Mouse (Mus musculus) stomach, postnatal 0 days (tissue): ENCODE data around the gene Mrap2. TPM values are rescaled to one million over a fixed set of nuclear protein-coding genes. Genes with fewer than 3 reads are reported as not detected.

ENCODE experiments used
- ATAC-seq: fragments of 200-750 bp; cut with Nextera tagmentation; 2 replicates; pipeline ENCODE4 v1.8.0; 2017; ENCODE audit not compliant: low FRiP score, low TSS enrichment
- DNase-seq: peaks from one replicate; pipeline ENCODE4 v3.0.0-alpha.2; 2016; ENCODE audit warnings: low spot score
- H3K27ac ChIP-seq: fragments of 300-500 bp; sonication (generic); replicated peaks from 2 replicates; pipeline ENCODE4 v1.5.1; 2014; ENCODE audit warnings: mild to moderate bottlenecking, control low read depth
- H3K27me3 ChIP-seq: fragments of 300-500 bp; sonication (generic); 2 replicates; pipeline ENCODE4 v1.6.1; 2014; ENCODE audit warnings: low read length; ENCODE audit not compliant: control insufficient read depth, insufficient read depth
- H3K36me3 ChIP-seq: fragments of 300-500 bp; sonication (generic); 2 replicates; pipeline ENCODE4 v1.6.1; 2014; ENCODE audit warnings: low read length, mixed read lengths; ENCODE audit not compliant: control insufficient read depth, insufficient read depth
- H3K4me1 ChIP-seq: fragments of 300-500 bp; sonication (generic); replicated peaks from 2 replicates; pipeline ENCODE4 v1.6.1; 2014; ENCODE audit warnings: antibody characterized with exemption; ENCODE audit not compliant: control insufficient read depth, insufficient read depth
- H3K4me2 ChIP-seq: fragments of 300-500 bp; sonication (generic); replicated peaks from 2 replicates; pipeline ENCODE4 v1.6.1; 2014; ENCODE audit warnings: low read depth, mild to moderate bottlenecking, control low read depth, moderate library complexity
- H3K4me3 ChIP-seq: fragments of 300-500 bp; sonication (generic); 2 replicates; pipeline ENCODE4 v1.5.1; 2014; ENCODE audit warnings: low read depth, low read length, control low read depth
- H3K9ac ChIP-seq: fragments of 300-500 bp; sonication (generic); 2 replicates; pipeline ENCODE4 v1.6.1; 2014; ENCODE audit warnings: mild to moderate bottlenecking, low read length, control low read depth, mixed read lengths
- H3K9me3 ChIP-seq: fragments of 300-500 bp; sonication (generic); 2 replicates; pipeline ENCODE4 v1.6.1; 2016; ENCODE audit warnings: low read length; ENCODE audit not compliant: control insufficient read depth
- CTCF ChIP-seq: IDR thresholded peaks from 2 replicates; pipeline ENCODE4 v1.5.1; 2016; ENCODE audit warnings: antibody characterized with exemption, low read depth, mild to moderate bottlenecking, moderate library complexity
- EP300 ChIP-seq: optimal IDR thresholded peaks from 2 replicates; pipeline ENCODE3; 2016; ENCODE audit warnings: antibody characterized with exemption
- WGBS: fragments of 180-500 bp; shearing (Covaris S2); extraction: QIAGEN DNeasy Blood & Tissue Kit; methylation state at CpG from one replicate; pipeline ENCODE4 v1.1.7; 2014; 5-methylcytosine and 5-hydroxymethylcytosine counted together
- polyA plus RNA-seq: library from polyadenylated mRNA; unstranded; fragments of >200 nt; fragmentation: Nextera tagmentation; extraction: Ambion mirVana; gene quantifications from 2 replicates; pipeline ENCODE4 v1.2.1, GENCODE M21; 2015

Mrap2 gene
- polyA plus RNA-seq, 1 experiment from 2014 or later = 0.18 TPM

DNA sequence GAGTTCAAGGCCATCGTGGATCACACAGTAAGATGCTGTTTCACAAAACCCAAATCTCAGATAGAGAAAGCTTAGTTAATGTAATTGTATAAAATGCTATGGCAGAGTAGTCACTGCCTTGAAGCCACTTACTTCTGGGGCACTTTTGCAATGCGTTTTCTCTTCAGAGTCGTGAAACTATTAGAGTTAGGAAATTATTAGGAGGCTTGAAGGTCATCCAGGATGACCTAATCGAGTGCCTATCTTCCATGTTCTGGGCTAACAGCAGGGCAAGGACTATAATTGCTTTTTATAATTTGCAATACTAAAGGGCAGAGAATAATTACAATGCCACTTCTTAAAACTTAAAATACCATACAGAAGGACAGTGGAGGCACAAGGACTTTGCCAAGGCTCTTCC is 43.2 kb downstream of the Mrap2 start:
- Histone ChIP-seq H3K36me3 (peaks cover 7% of the 10 kb centered on the region), H3K27ac (no peak overlapping the region), H3K4me3 (no peak overlapping the region), H3K9ac (no peak overlapping the region), H3K9me3 (no peaks in the 10 kb centered on the region), H3K27me3 (no peaks in the 10 kb centered on the region), H3K4me2 (no peak overlapping the region), H3K4me1 (no peaks in the 10 kb centered on the region)
- DNase-seq (no peak), ATAC-seq (no peak)
- 88% methylated on average over 4 of the region's 4 CpGs for WGBS
- TF ChIP-seq CTCF (no peak), EP300 (no peak)

DNA sequence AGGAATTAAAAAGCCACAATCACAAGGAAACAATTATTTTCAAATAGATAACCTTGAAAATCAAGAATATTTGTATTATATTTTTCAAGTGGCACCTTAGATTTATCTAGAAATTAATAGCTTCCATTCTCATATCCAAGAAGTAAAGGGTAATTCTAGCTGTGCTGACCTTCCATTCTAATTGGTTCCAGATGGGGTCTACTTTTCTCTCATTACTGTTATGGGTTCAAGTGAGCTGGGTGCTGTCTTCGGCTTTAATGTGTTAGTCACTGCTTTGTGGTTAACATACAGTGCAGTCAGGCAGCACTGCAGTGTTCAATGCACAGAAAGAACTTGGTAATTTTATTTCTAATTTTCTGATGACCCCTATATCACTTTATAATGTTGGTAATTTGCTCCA is 49.6 kb downstream of the Mrap2 start:
- H3K4me3 ChIP-seq = no peak overlapping the region
- no peak for DNase-seq
- H3K27ac ChIP-seq = no peak overlapping the region
- no peak for ATAC-seq
- peaks cover 11% of the 10 kb centered on the region for H3K36me3 ChIP-seq
- no peaks in the 10 kb centered on the region for H3K9me3 ChIP-seq
- H3K4me2 ChIP-seq = no peak overlapping the region
- TF ChIP-seq EP300 (no peak), CTCF (no peak)
- H3K4me1 ChIP-seq = no peaks in the 10 kb centered on the region
- H3K27me3 ChIP-seq = no peaks in the 10 kb centered on the region
- 98% methylated on average over 1 of the region's 1 CpGs for WGBS
- no peak overlapping the region for H3K9ac ChIP-seq

DNA sequence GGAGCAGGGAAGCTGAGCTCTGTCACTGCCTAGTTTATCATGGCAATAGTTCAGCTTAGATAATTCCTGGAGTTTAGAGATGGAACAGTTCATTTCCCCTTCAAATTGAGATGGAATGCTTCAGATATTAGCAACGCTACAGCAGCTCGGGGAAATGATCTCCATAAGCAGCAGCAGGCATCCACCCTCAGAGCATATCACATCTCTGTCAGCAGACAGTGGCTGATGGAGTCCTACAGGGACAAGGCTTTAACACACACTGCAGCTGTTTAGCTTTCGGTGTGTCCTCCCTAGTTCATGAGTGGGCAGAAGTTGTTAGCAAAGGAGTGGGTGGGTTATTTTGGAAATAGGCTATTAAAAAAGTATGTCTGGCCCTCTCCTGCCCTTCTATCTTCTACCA is 53.2 kb downstream of the Mrap2 start:
- ATAC-seq = no peak
- Histone ChIP-seq H3K4me2 (no peak overlapping the region), H3K4me1 (no peaks in the 10 kb centered on the region), H3K36me3 (peaks cover 5% of the 10 kb centered on the region), H3K9me3 (no peaks in the 10 kb centered on the region), H3K9ac (no peak overlapping the region), H3K4me3 (no peak overlapping the region), H3K27ac (no peak overlapping the region), H3K27me3 (no peaks in the 10 kb centered on the region)
- DNase-seq = no peak
- TF ChIP-seq CTCF (no peak), EP300 (no peak)
- 87% methylated on average over 3 of the region's 3 CpGs for WGBS

DNA sequence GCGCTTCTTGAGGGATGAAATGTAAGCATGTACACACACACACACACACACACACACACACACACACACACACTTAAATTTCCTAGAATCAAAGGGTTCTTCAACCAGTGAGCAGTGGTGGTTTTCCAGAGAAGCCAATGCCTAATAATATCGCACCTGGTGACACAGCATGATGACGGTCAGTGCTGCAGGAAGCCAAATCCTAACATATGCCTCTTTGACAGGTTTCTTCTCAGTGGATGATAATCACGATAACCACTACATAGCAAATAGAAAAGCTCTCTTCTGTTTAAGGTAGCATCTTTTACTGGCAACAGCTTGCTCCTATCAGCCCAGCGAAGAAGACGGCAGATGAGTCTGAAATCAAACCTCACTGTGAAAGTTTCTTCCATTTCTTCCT is 53.9 kb downstream of the Mrap2 start:
- Histone ChIP-seq H3K4me1 (no peaks in the 10 kb centered on the region), H3K27me3 (no peaks in the 10 kb centered on the region), H3K36me3 (no peaks in the 10 kb centered on the region; the same call in 1 of the 2 replicates), H3K4me2 (no peak overlapping the region), H3K9me3 (no peaks in the 10 kb centered on the region), H3K4me3 (no peak overlapping the region), H3K27ac (no peak overlapping the region), H3K9ac (no peak overlapping the region)
- TF ChIP-seq EP300 (no peak), CTCF (no peak)
- no peak for ATAC-seq
- DNase-seq = no peak
- WGBS = 72% methylated on average over 6 of the region's 6 CpGs

DNA sequence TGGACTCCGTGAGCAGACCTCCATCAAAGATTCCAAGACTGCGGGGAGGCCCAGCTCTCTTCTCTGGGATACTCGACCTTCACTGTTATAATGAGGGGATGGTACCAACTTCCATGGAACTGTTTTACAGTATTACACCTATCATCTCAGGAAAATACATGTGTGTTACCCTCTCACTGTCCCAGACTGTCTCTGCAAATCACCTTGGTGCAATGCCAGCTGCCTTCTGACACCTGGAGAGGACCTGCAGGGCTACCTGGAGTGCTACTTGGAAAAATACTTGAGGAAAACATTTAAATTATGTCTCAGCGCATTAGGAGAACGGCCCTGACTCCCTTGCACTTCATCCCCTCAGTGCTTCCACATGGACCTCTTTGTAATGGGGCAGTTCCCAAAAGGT is 56.3 kb downstream of the Mrap2 start:
- no peaks in the 10 kb centered on the region for H3K27me3 ChIP-seq
- H3K27ac ChIP-seq = no peak overlapping the region
- DNase-seq (no peak), ATAC-seq (no peak)
- TF ChIP-seq CTCF (no peak), EP300 (no peak)
- no peaks in the 10 kb centered on the region for H3K4me1 ChIP-seq
- 86% methylated on average over 5 of the region's 5 CpGs for WGBS
- no peaks in the 10 kb centered on the region for H3K9me3 ChIP-seq
- no peak overlapping the region for H3K9ac ChIP-seq
- H3K4me3 ChIP-seq = no peak overlapping the region
- H3K36me3 ChIP-seq = peaks cover 6% of the 10 kb centered on the region; the same call in 1 of the 2 replicates
- no peak overlapping the region for H3K4me2 ChIP-seq

DNA sequence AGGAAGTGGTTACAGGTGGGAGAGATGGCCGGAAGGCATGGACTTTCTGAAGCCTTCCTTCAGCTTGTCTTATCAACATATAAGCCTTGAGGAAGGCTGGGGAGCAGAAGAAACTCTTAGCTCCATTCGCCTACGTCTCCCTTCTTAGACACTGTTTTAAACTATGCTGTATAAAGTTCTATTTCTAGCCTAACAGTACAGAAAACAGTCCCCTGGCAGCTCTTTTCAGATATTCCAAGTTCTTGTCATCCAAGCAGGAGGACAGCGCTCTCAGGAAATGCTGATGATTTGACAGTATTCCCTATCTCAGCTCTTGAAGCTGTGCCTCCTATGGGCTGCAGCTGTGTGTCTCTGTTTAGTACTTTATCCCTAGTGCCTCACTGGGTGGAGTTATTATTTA is 56.8 kb downstream of the Mrap2 start:
- Histone ChIP-seq H3K4me3 (no peak overlapping the region), H3K36me3 (peaks cover 6% of the 10 kb centered on the region; the same call in 1 of the 2 replicates), H3K9ac (no peak overlapping the region), H3K9me3 (no peaks in the 10 kb centered on the region), H3K27me3 (no peaks in the 10 kb centered on the region), H3K4me2 (no peak overlapping the region), H3K27ac (no peak overlapping the region), H3K4me1 (no peaks in the 10 kb centered on the region)
- DNase-seq (no peak), ATAC-seq (no peak)
- 89% methylated on average over 4 of the region's 4 CpGs for WGBS
- TF ChIP-seq EP300 = no peak
- TF ChIP-seq CTCF = no peak
